Mouse (Mus musculus) ES-E14 (cell line): ENCODE measurements around the gene C4bp. TPM values are rescaled to one million over a fixed set of nuclear protein-coding genes. Genes with fewer than 3 reads are reported as not detected.

ENCODE experiments used
- DNase-seq: peaks from one replicate; pipeline ENCODE4 v3.0.0-alpha.2; 2013; ENCODE audit warnings: low read depth, low spot score
- H3K27ac ChIP-seq: 2 replicates; pipeline ENCODE4 v1.5.1; 2012; ENCODE audit warnings: low read depth, mild to moderate bottlenecking, low read length, moderate library complexity, mixed read lengths; ENCODE audit not compliant: poor library complexity, insufficient read depth, severe bottlenecking
- H3K36me3 ChIP-seq: 2 replicates; pipeline ENCODE4 v1.6.1; 2012; ENCODE audit warnings: mild to moderate bottlenecking, low read length, moderate library complexity, mixed read lengths; ENCODE audit not compliant: control insufficient read depth, poor library complexity, insufficient read depth, severe bottlenecking
- H3K4me1 ChIP-seq, 2 experiments: fragments of 150-350 bp in 1 of 2; sonication (generic) in 1 of 2; 2 replicates each; pipeline ENCODE4 v1.6.1; 2012; ENCODE audit warnings: low read length in 2 of 2, mild to moderate bottlenecking in 1 of 2, mixed read lengths in 1 of 2; ENCODE audit not compliant: control insufficient read depth in 2 of 2, insufficient read depth in 2 of 2, poor library complexity in 1 of 2
- H3K4me3 ChIP-seq, 2 experiments: fragments of 150-350 bp in 1 of 2; sonication (generic) in 1 of 2; 2 replicates each; pipeline ENCODE4 v1.5.1; 2012; ENCODE audit warnings: low read length in 2 of 2, low read depth in 1 of 2, mild to moderate bottlenecking in 1 of 2, mixed read lengths in 1 of 2; ENCODE audit not compliant: insufficient read depth in 1 of 2, poor library complexity in 1 of 2, severe bottlenecking in 1 of 2
- H3K9ac ChIP-seq: 2 replicates; pipeline ENCODE4 v1.6.1; 2012; ENCODE audit warnings: low read depth, mild to moderate bottlenecking, low read length, mixed read lengths; ENCODE audit not compliant: poor library complexity, insufficient read depth, severe bottlenecking
- H3K9me3 ChIP-seq: fragments of 150-350 bp; sonication (generic); 2 replicates; pipeline ENCODE4 v1.6.1; 2012; ENCODE audit warnings: low read depth, mild to moderate bottlenecking, low read length; ENCODE audit not compliant: control insufficient read depth, insufficient read depth
- CHD2 ChIP-seq: IDR thresholded peaks from 2 replicates; pipeline ENCODE4 v1.6.1; 2014; ENCODE audit warnings: mild to moderate bottlenecking, low read depth, low read length, inconsistent platforms
- HCFC1 ChIP-seq: IDR thresholded peaks from 2 replicates; pipeline ENCODE4 v1.6.1; 2012; ENCODE audit warnings: low read length, inconsistent platforms, borderline replicate concordance; ENCODE audit not compliant: insufficient read depth
- MAFK ChIP-seq: IDR thresholded peaks from 2 replicates; pipeline ENCODE4 v1.6.1; 2014; ENCODE audit warnings: mild to moderate bottlenecking, low read depth, low read length, inconsistent platforms; ENCODE audit not compliant: insufficient read depth
- ZC3H11A ChIP-seq: IDR thresholded peaks from 2 replicates; pipeline ENCODE4 v1.6.1; 2012; ENCODE audit warnings: low read depth, mild to moderate bottlenecking, inconsistent platforms, low read length, borderline replicate concordance
- ZNF384 ChIP-seq: IDR thresholded peaks from 2 replicates; pipeline ENCODE4 v1.6.1; 2012; ENCODE audit warnings: low read depth, low read length, inconsistent platforms
- in situ Hi-C, 2 experiments: fragments of 600-800 bp; cut with MboI; formaldehyde crosslinking; loops; one replicate each; pipeline ENCODE4 v1.15.1; 2025; ENCODE audit warnings: low sequenced_read_pairs in 2 of 2, inconsistent platforms in 1 of 2; ENCODE audit not compliant: unreplicated experiment in 2 of 2
- total RNA-seq: library from RNA; depleted of rRNA; stranded (reverse); fragments of 300-350 nt; gene quantifications from 2 replicates; pipeline ENCODE4 v1.2.3, GENCODE M21; 2012

The C4bp gene
- total RNA-seq, 1 experiment = not detected

DNA sequence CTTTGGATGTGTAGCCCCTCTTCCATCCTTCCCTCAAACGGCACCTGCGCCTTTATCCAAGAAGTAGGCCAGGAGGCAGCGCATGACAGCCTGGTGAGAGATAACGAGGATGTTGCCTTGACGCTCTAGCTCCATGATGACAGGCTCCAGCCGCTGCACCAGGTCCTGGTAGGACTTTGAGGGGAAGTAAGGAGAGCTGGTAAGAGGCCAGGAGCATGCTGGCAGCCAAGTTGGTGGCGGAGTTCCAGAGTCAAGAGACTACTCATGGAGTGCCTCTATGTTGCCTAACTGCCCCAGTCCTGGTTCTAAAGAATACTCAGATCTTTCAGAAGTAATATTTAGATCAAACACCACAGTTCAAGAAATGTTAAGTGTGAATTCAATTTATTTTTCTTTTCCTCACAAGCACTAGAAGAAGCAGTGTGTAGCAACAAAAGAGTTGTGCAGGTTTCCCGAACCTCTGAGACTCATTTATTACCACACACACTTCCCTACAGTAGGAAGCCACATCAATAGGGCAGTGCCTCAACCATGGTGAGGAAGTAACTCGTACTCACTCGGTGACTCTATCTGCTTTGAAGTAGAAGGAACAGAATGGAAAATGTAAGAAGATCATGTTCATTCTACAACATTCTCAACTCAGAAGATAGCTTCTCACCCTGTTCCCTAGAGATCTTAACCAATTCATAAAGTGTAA lies 38.7 kb upstream of the C4bp start:
- Histone ChIP-seq H3K9me3 (no peaks in the 10 kb centered on the region), H3K4me3 (no peak overlapping the region), H3K27ac (no peak overlapping the region), H3K36me3 (peaks cover 6% of the 10 kb centered on the region; the same call in 1 of the 2 replicates), H3K4me1 (no peaks in the 10 kb centered on the region), H3K9ac (no peak overlapping the region)
- in situ Hi-C loops = no loop called here
- TF ChIP-seq ZC3H11A (no peak), CHD2 (no peak), ZNF384 (no peak), HCFC1 (no peak), MAFK (no peak)
- no peak for DNase-seq

DNA sequence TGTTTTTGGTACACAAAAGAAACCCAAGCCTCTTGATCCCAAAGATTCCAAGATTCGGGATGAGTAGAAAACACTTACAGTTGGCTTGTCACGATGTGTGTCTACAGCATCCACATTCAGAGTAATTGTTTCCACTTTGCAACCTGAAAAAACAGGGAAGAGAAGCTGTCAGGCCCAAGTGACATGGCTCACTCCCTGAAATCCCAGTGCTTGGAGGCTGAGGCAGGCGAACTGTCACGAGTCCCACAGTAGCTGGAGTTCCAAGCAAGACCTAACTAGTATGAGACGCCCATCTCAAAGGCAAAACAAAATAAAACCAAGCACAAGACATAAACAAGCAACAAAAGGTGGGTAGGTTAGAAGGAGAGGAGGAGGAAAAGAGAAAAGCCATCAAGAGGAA lies 37.2 kb upstream of the C4bp start:
- H3K27ac ChIP-seq = no peak overlapping the region
- TF ChIP-seq MAFK (no peak), HCFC1 (no peak), ZNF384 (no peak), ZC3H11A (no peak), CHD2 (no peak)
- no peak overlapping the region for H3K9ac ChIP-seq
- peaks cover 6% of the 10 kb centered on the region; the same call in 1 of the 2 replicates for H3K36me3 ChIP-seq
- no peak overlapping the region for H3K4me3 ChIP-seq
- no peak for DNase-seq
- in situ Hi-C loops = no loop called here
- no peaks in the 10 kb centered on the region for H3K9me3 ChIP-seq
- no peaks in the 10 kb centered on the region for H3K4me1 ChIP-seq

DNA sequence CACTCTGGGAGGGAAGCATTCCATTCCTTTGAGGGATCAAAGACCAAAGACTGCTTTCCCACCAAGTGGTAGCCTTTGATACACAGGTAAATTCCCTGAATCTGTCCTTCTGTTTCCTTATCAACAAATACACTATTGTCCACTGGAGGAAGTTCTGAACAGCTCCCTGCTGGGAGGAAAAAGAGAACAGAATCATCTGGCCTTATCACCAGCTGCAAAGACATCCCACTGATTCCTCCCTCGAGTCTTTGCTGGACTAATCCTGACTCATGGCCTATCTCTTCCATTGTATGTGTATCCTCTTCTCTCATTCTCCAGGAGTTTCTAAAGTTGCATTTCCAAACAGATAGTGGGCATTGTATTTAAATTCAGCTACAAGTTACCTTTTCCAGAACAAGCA lies 22.5 kb upstream of the C4bp start:
- TF ChIP-seq ZC3H11A (no peak), CHD2 (no peak), ZNF384 (no peak), MAFK (no peak), HCFC1 (no peak)
- no peaks in the 10 kb centered on the region for H3K36me3 ChIP-seq
- no peak overlapping the region for H3K9ac ChIP-seq
- in situ Hi-C loops = no loop called here
- H3K4me3 ChIP-seq = no peak overlapping the region
- DNase-seq = no peak
- H3K27ac ChIP-seq = no peak overlapping the region
- H3K9me3 ChIP-seq = no peaks in the 10 kb centered on the region
- no peaks in the 10 kb centered on the region for H3K4me1 ChIP-seq

DNA sequence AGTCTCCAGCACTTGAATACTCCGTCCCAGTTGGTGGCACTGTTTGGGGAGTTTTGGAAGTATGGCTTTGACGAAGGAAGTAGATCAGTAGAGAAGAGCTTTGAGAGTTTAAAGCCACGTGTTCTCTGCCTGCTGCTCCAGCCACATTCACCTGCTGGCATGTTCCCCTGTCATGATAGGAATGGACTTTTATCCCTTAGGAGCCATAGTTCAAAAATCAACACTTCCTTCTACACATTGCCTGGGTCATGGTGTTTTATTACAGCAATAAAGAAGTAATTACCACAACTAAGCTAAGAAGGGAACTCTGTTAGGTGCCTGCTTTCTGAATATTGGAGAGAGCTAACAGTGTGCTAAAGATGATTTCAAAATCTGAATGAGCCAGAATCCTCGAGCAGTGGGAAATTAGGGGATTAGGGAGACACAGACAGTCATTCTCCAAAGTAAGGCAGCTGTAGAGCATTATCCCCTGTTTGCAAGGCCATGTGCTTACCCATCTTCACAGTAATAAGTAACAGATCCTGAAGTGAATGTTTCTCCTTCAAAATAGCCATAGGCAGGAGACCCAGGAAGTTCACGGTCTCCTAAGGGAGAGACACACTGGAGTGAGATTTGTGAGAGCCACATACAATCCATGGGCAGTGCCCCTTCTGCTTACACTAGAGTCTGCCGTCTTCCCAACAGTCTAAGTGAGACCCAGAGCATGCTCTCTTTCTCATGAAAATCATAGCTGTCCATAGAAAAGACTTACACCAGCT lies 20.4 kb upstream of the C4bp start:
- Histone ChIP-seq H3K4me3 (no peak overlapping the region), H3K27ac (no peak overlapping the region), H3K9ac (no peak overlapping the region), H3K4me1 (no peaks in the 10 kb centered on the region), H3K36me3 (no peaks in the 10 kb centered on the region), H3K9me3 (no peaks in the 10 kb centered on the region)
- TF ChIP-seq ZC3H11A (no peak), HCFC1 (no peak), CHD2 (no peak), ZNF384 (no peak), MAFK (no peak)
- DNase-seq = no peak
- in situ Hi-C loops = no loop called here
